Mouse (Mus musculus) neural tube, embryonic 13.5 days (tissue): ENCODE results near the gene C130050O18Rik. TPM values are rescaled to one million over a fixed set of nuclear protein-coding genes. Genes with fewer than 3 reads are reported as not detected.

Source experiments
- ATAC-seq: fragments of 200-750 bp; cut with Nextera tagmentation; 2 replicates; pipeline ENCODE4 v1.8.0; 2017; ENCODE audit warnings: low read depth, mild to moderate bottlenecking, moderate TSS enrichment, moderate library complexity
- H3K27ac ChIP-seq: fragments of 300-500 bp; sonication (generic); replicated peaks from 2 replicates; pipeline ENCODE4 v1.5.1; 2015; ENCODE audit warnings: moderate library complexity, mild to moderate bottlenecking, inconsistent platforms
- H3K27me3 ChIP-seq: fragments of 300-500 bp; sonication (generic); 2 replicates; pipeline ENCODE4 v1.6.1; 2015; ENCODE audit warnings: mild to moderate bottlenecking, inconsistent platforms
- H3K36me3 ChIP-seq: fragments of 300-500 bp; sonication (generic); 2 replicates; pipeline ENCODE4 v1.6.1; 2015; ENCODE audit warnings: mild to moderate bottlenecking, inconsistent platforms
- H3K4me1 ChIP-seq: fragments of 300-500 bp; sonication (generic); replicated peaks from 2 replicates; pipeline ENCODE4 v1.6.1; 2015; ENCODE audit warnings: inconsistent platforms
- H3K4me2 ChIP-seq: fragments of 300-500 bp; sonication (generic); 2 replicates; pipeline ENCODE4 v1.6.1; 2015; ENCODE audit warnings: inconsistent platforms, mild to moderate bottlenecking, moderate library complexity
- H3K4me3 ChIP-seq: fragments of 300-500 bp; sonication (generic); 2 replicates; pipeline ENCODE4 v1.5.1; 2015; ENCODE audit warnings: mild to moderate bottlenecking, inconsistent platforms
- H3K9ac ChIP-seq: fragments of 300-500 bp; sonication (generic); 2 replicates; pipeline ENCODE4 v1.6.1; 2015; ENCODE audit warnings: moderate library complexity, mild to moderate bottlenecking, inconsistent platforms
- H3K9me3 ChIP-seq: fragments of 300-500 bp; sonication (generic); 2 replicates; pipeline ENCODE4 v1.6.1; 2016; ENCODE audit warnings: inconsistent platforms
- WGBS: fragments of 180-500 bp; shearing (Covaris S2); methylation state at CpG from one replicate; pipeline ENCODE4 v1.1.7; 2015; 5-methylcytosine and 5-hydroxymethylcytosine counted together
- polyA plus RNA-seq: library from polyadenylated mRNA; unstranded; fragments of >200 nt; fragmentation: Nextera tagmentation; extraction: Ambion mirVana; gene quantifications from 2 replicates; pipeline ENCODE4 v1.2.1, GENCODE M21; 2015

Gene C130050O18Rik
- polyA plus RNA-seq, 1 experiment from 2014 or later: 0.38 TPM

DNA sequence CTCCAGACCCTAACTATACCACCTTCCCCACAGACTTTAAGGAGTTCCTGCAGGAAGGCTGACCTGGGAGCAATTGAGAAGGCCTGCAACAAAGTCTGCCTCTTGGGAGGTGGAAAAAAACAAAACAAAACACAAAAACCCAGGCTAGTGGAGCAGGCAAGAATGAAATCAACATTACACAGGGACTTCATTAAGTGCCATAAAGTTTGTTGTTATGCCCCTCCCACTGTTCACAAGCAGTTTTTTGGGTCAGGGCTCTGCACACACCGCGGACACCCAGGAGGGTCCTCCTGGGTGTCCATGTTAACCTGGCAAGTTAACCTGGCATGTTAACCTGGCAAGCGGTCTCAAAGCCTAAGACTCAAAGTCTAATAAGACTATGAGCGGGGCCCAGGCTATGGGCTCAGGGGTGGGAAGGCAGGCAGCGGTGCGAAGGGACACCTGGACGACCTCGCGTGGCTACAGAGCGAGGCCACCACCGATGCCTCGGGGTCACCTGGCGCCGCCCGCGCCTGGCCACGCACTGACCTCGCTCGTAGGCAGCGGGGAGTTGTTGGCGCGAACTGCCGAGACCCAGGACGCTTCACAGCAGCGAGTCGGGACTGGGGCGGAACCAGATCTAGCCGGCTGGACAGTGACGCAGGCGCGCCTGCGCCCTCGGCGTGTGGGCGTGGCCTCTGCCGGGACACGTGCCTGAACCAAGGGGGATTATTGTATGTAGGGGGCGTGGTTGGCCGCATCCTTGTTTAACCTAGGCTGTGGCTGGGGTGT, 33.3 kb upstream of the C130050O18Rik start:
- peak; percentile 95 for ATAC-seq
- Histone ChIP-seq H3K9me3 (no peaks in the 10 kb centered on the region), H3K4me3 (peak overlapping the region; percentile 71), H3K27ac (peak overlapping the region; percentile 87), H3K27me3 (no peaks in the 10 kb centered on the region), H3K36me3 (no peaks in the 10 kb centered on the region), H3K4me2 (peak overlapping the region; percentile 80), H3K4me1 (peaks cover 30% of the 10 kb centered on the region), H3K9ac (peak overlapping the region; percentile 93)
- WGBS: 2% methylated on average over 39 of the region's 39 CpGs

- Histone ChIP-seq H3K4me2 (no peak overlapping the region), H3K9me3 (no peaks in the 10 kb centered on the region), H3K4me1 (peaks cover 39% of the 10 kb centered on the region), H3K27me3 (no peaks in the 10 kb centered on the region), H3K36me3 (no peaks in the 10 kb centered on the region), H3K4me3 (no peak overlapping the region), H3K27ac (no peak overlapping the region), H3K9ac (no peak overlapping the region; the same call in 1 of the 2 replicates)
- ATAC-seq: no peak
- WGBS: 81% methylated on average over 3 of the region's 3 CpGs
These were observed 32.0 kb upstream of the C130050O18Rik start for GRCm38 (mm10) chr5:139373126-139373525.

DNA sequence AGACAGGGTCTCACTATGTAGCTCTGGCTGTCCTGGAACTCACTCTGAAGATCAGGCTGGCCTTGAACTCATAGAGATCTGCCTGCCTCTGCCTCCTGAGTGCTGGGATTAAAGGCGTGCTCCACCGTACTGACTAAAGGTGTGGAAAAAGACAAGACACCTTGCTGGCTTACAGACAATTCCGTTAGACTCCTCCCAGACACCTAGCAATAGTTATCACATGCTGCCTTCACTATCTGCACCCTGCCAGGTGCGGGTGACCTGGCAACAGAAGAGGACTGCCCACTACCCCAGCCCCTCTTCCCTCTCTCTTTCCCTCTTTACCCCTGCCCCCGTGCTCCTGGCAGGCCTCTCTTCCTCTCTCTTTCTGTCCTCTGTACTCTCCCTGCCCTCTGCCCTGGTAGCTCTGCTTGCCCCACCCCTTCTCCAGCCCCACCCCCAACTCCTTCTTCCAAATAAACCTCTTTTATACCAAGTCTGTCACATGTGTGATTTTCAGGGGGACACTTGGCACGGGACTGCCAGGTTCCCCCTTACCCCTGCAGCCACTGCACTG, 31.1 kb upstream of the C130050O18Rik start:
- no peak overlapping the region for H3K9ac ChIP-seq
- no peak overlapping the region for H3K4me3 ChIP-seq
- no peaks in the 10 kb centered on the region for H3K27me3 ChIP-seq
- no peak overlapping the region for H3K4me2 ChIP-seq
- H3K4me1 ChIP-seq: peaks cover 48% of the 10 kb centered on the region
- WGBS: 82% methylated on average over 6 of the region's 6 CpGs
- H3K27ac ChIP-seq: no peak overlapping the region
- no peaks in the 10 kb centered on the region for H3K36me3 ChIP-seq
- no peak for ATAC-seq
- H3K9me3 ChIP-seq: no peaks in the 10 kb centered on the region

DNA sequence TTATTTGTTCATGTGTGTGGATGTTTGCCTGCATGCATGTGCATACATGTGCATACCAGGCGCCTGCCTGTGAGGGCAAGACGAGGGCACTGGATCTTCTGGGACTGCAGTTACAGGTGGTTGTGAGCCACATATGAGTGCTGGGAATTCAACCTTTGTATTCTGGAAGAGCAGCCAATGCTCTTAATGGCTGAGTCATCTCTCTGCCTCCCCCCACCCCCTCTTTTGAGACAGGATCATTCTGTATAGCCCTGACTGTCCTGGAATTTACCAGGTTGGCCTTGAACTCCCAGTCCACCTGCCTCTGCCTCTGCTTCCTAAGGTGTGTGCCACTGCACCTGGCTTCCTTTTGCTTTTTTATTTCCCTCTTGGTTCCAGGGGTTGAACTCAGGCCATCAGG, 30.2 kb upstream of the C130050O18Rik start:
- H3K4me2 ChIP-seq: no peak overlapping the region
- H3K9ac ChIP-seq: no peak overlapping the region
- WGBS: 74% methylated on average over 2 of the region's 2 CpGs
- ATAC-seq: no peak
- H3K4me3 ChIP-seq: no peak overlapping the region
- no peak overlapping the region for H3K27ac ChIP-seq
- H3K27me3 ChIP-seq: no peaks in the 10 kb centered on the region
- H3K4me1 ChIP-seq: peaks cover 55% of the 10 kb centered on the region
- no peaks in the 10 kb centered on the region for H3K36me3 ChIP-seq
- no peaks in the 10 kb centered on the region for H3K9me3 ChIP-seq

- H3K4me1 ChIP-seq: peaks cover 52% of the 10 kb centered on the region
- H3K4me3 ChIP-seq: no peak within 1 kb of the TSS
- no peak within 1 kb of the TSS for H3K4me2 ChIP-seq
- H3K36me3 ChIP-seq: no peaks in the 10 kb centered on the region
- H3K27me3 ChIP-seq: no peaks in the 10 kb centered on the region
- 80% methylated on average over 18 of the region's 18 CpGs for WGBS
- H3K27ac ChIP-seq: peak within 1 kb of the TSS; percentile 67
- no peak within 1 kb of the TSS for H3K9ac ChIP-seq
- ATAC-seq: no peak
- no peaks in the 10 kb centered on the region for H3K9me3 ChIP-seq
These were observed 27.4 kb upstream of the C130050O18Rik start, which contains the start of gene Gpr146 for GRCm38 (mm10) chr5:139377468-139378270. TSS of gene Gpr146 (plus strand) at chr5:139377697.

DNA sequence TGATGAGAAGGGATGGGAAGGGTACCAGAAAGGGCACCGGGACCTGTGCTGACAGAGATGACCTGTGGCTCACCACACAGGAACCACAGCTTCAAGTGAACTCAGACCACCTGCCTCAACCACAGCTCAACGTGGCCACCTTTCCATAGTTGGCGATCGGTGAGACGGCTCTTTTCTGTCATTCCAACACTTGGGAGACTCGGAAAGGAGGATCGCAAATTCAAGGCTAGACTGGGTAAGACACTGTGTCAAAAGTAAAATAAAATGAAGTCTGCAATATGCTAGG, 26.9 kb upstream of the C130050O18Rik start:
- no peaks in the 10 kb centered on the region for H3K27me3 ChIP-seq
- H3K4me1 ChIP-seq: peaks cover 52% of the 10 kb centered on the region
- H3K4me2 ChIP-seq: no peak overlapping the region
- no peak overlapping the region for H3K4me3 ChIP-seq
- H3K36me3 ChIP-seq: no peaks in the 10 kb centered on the region
- no peak overlapping the region for H3K9ac ChIP-seq
- H3K9me3 ChIP-seq: no peaks in the 10 kb centered on the region
- 91% methylated on average over 7 of the region's 7 CpGs for WGBS
- H3K27ac ChIP-seq: no peak overlapping the region
- no peak for ATAC-seq

DNA sequence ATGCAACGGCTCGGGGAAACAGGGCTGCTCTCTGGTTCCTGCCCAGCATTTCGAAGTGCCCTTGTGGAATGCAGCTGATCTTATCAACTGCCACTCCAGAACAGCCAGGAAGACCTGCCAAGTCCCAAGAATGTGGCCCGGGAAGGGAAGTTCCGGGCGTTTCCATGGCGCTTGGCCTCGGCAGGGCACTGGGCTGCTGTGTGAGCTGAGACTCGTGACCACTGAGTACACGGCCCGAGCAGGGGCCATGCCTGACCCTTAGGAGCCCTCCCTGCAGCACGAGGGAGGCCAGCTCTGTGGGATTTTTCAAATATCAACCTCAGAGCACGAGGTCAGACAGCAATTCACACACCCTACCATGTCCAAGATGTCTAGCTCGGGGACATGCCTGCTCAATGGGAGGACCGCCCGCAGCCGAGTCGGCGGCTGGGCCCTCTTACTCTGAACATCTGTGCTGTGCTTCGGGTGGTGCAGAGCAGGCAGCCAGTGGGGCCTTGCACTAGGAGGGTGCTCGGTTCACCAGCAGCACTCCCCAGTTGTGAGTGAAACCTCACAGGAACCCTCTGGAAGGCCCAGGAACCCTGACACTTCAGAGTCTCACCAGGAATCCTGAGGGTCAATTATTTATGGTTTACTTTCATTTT, 26.0 kb upstream of the C130050O18Rik start:
- Histone ChIP-seq H3K9ac (no peak overlapping the region), H3K27me3 (no peaks in the 10 kb centered on the region), H3K4me3 (no peak overlapping the region), H3K27ac (peak overlapping the region; percentile 53), H3K9me3 (no peaks in the 10 kb centered on the region), H3K36me3 (no peaks in the 10 kb centered on the region), H3K4me1 (peaks cover 52% of the 10 kb centered on the region), H3K4me2 (no peak overlapping the region)
- WGBS: 59% methylated on average over 21 of the region's 21 CpGs
- no peak for ATAC-seq

DNA sequence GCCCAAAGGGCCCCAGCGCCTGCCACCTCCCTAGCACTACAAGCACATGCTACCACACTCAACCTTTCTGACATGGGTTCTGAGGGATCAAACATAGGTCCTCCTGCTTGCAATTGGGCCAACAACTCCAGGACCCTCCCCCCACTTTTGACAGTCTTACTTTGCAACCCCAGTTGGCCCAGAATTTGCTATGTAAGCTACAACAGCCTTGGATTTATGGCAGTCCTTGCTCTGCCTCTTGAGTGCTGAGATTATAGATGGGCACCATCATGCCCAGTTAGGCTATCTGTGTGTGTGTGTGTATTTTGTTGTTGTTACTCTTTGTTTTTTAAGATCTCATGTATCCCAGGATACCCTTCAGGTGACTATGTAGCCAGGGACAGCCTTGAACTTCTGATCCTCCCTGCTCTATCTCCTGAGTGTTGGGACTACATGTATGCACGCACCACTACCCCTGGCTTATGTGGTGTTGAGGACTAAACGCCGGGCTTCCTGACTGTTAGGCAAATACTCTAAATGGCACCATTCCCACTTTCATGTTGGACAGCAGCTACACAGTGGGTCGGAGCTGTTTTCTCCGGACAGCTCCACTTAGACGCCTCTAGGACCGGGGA, 25.2 kb upstream of the C130050O18Rik start:
- no peak; the same call in 1 of the 2 replicates for ATAC-seq
- H3K4me3 ChIP-seq: peak overlapping the region; percentile 62

DNA sequence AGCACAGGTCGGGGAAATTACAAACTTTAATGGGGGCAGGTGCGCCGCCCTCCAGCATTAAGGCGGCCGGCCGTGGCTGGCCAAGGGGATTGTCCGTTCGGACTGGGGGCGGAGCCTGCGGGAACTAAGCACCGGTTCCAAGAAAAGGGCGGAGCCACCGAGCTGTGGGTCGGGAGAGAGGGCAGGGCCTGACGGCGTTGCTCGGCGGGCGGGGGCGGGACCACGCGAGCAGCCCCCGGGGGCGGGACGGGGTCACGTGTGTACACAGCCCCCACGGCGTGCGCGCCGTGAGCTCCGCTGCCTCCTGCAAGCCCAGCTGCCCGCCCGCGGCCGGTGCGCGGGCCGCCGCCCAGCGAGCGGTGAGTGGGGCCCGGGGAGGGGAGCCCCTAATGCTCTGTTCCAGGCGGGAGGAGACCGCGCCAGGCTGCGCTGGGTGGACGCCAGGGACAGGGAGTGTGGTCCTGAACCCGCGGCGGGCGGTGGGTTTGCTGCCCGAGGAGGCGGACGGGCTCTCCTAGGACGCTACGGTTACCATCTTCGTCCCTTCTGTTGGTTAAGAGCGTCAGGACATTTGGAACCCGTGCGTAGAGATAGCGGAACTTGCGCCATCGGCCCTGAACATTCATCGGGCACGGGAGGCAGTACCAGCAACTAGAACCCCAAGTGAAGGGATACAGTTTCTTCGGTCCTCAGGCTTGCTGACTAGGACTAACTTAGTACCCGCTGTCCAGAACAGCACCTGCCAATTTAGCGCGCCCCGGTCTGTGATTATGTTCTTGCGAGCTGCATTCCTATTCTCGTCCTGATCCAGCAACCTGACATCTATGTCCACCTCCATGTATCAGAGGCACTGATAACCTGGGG, 24.5 kb upstream of the C130050O18Rik start:
- 1% methylated on average over 58 of the region's 73 CpGs for WGBS
- peak overlapping the region; percentile 62 for H3K4me3 ChIP-seq
- H3K27me3 ChIP-seq: no peaks in the 10 kb centered on the region
- H3K9ac ChIP-seq: peak overlapping the region; percentile 80
- H3K4me1 ChIP-seq: peaks cover 52% of the 10 kb centered on the region
- H3K4me2 ChIP-seq: peak overlapping the region; percentile 81
- ATAC-seq: peak; percentile 55
- peak overlapping the region; percentile 67 for H3K27ac ChIP-seq
- H3K36me3 ChIP-seq: no peaks in the 10 kb centered on the region
- H3K9me3 ChIP-seq: no peaks in the 10 kb centered on the region

More for the DNA sequence above, 25.2 kb upstream of the C130050O18Rik start:
- peak overlapping the region; percentile 81 for H3K4me2 ChIP-seq
- H3K9ac ChIP-seq: peak overlapping the region; percentile 80
- H3K36me3 ChIP-seq: no peaks in the 10 kb centered on the region
- no peaks in the 10 kb centered on the region for H3K27me3 ChIP-seq
- H3K4me1 ChIP-seq: peaks cover 52% of the 10 kb centered on the region
- peak overlapping the region; percentile 30 for H3K27ac ChIP-seq
- WGBS: 22% methylated on average over 8 of the region's 8 CpGs
- H3K9me3 ChIP-seq: no peaks in the 10 kb centered on the region

DNA sequence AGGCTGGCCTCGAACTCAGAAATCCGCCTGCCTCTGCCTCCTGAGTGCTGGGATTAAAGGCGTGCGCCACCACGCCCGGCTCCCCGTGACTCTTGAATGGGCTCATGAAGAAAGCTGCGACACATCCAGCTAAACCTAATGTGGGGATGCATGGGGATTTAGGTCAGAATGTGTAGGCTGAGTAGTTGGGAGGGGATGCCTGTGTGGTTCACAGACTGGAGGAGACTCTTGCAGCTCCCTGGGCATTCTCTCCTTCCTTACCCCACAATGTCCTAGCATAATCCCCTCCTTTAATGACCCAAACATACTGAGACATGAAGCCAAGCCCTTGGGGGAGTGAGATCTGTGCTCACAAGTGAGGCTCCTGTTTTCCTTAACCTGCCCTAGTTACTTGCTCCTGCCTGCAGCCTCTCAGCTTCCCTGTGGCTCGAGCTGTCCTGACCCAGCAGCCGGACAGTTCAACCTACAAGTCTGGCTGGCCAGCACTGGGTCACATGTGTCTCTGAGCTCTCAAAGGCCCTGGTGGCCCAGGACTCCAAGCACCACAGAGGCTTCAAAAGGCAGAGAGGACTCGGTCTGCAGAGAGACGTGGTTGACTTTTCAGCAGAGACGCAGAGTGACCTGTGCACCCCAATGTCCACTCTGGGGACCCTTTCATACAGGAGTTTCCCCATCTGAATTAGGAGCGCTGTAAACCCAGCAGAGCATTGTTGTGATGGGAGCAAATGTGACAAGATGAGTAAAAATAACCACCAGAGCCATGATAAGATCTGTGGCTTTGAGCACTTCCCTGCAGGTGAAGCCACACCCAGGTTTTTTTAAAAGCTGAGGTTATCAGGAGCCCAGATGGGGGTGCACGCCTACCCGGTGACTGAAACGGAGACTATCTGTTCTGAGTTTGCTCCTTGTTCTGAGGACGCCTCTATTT, 23.2 kb upstream of the C130050O18Rik start:
- 85% methylated on average over 18 of the region's 18 CpGs for WGBS
- Histone ChIP-seq H3K9me3 (no peaks in the 10 kb centered on the region), H3K36me3 (no peaks in the 10 kb centered on the region), H3K27ac (peak overlapping the region; percentile 52; the same call in 1 of the 2 replicates), H3K4me2 (peak overlapping the region; percentile 81), H3K9ac (peak overlapping the region; percentile 34; the same call in 1 of the 2 replicates), H3K4me3 (no peak overlapping the region), H3K27me3 (no peaks in the 10 kb centered on the region), H3K4me1 (peaks cover 52% of the 10 kb centered on the region)
- ATAC-seq: no peak
